Mouse (Mus musculus): ENCODE data around the gene St14. TPM values are rescaled to one million over a fixed set of nuclear protein-coding genes. Genes with fewer than 3 reads are reported as not detected.

Gene St14
- polyA plus RNA-seq, 1 experiment = 279 TPM

- peaks cover 21% of the 10 kb centered on the region for H3K4me1 ChIP-seq (ENCODE audit: control insufficient read depth, insufficient read depth, insufficient read length, low read length)
Observed at GRCm38 (mm10) chr9:31145272-31145925, 13.7 kb upstream of the St14 start.

DNA sequence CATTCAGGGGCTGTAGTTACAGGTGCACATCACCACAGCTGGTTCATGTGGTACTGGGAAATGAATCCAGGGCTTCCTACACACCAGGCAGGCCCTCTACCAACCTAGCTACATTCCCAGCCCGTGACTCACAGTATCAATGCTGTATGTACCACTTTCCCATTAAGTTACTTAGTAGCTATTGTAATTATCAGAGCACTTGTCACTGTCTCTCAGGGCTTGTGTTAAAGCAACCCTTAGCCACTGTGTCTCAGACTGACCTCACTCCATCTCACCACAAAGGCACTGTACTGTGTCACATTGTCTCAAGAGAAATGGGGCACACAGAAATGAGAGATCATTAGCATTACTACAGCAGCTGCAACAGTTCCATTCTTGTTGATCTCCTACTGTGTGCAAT is 11.3 kb upstream of the St14 start:
- H3K4me1 ChIP-seq (ENCODE audit: control insufficient read depth, insufficient read depth, insufficient read length, low read length) = peaks cover 15% of the 10 kb centered on the region
- no peaks in the 10 kb centered on the region for H3K36me3 ChIP-seq (ENCODE audit: control insufficient read depth, insufficient read depth, low read length)
- H3K27ac ChIP-seq (ENCODE audit: insufficient read depth, low read depth, low read length) = no peak overlapping the region
- 82% methylated on average over 1 of the region's 1 CpGs for WGBS
- H3K4me3 ChIP-seq (ENCODE audit: low read depth, low read length) = no peak overlapping the region
- H3K27me3 ChIP-seq (ENCODE audit: control insufficient read depth, insufficient read depth, low read length) = no peaks in the 10 kb centered on the region
- no peak for TF ChIP-seq CTCF (IDR thresholded peaks at IDR 0.05; ENCODE audit: extremely low read depth, insufficient read length, insufficient replicate concordance, low read depth, low read length)
- TF ChIP-seq POLR2A (IDR thresholded peaks at IDR 0.05; ENCODE audit: low read depth, low read length) = no peak

More at GRCm38 (mm10) chr9:31145272-31145925, 13.7 kb upstream of the St14 start:
- 42% methylated on average over 7 of the region's 7 CpGs for WGBS
- H3K27ac ChIP-seq (ENCODE audit: insufficient read depth, low read depth, low read length) = peak overlapping the region; percentile 86
- H3K36me3 ChIP-seq (ENCODE audit: control insufficient read depth, insufficient read depth, low read length) = peaks cover 8% of the 10 kb centered on the region
- no peaks in the 10 kb centered on the region for H3K27me3 ChIP-seq (ENCODE audit: control insufficient read depth, insufficient read depth, low read length)
- no peak overlapping the region for H3K4me3 ChIP-seq (ENCODE audit: low read depth, low read length)
- TF ChIP-seq POLR2A (IDR thresholded peaks at IDR 0.05; ENCODE audit: low read depth, low read length) (no peak), CTCF (IDR thresholded peaks at IDR 0.05; ENCODE audit: extremely low read depth, insufficient read length, insufficient replicate concordance, low read depth, low read length) (no peak)

GRCm38 (mm10) chr9:31133131-31133530 is 1.5 kb upstream of the St14 start:
- WGBS = 77% methylated on average over 5 of the region's 5 CpGs
- Histone ChIP-seq H3K27ac (ENCODE audit: insufficient read depth, low read depth, low read length) (no peak overlapping the region), H3K4me1 (ENCODE audit: control insufficient read depth, insufficient read depth, insufficient read length, low read length) (peaks cover 16% of the 10 kb centered on the region; the same call in 1 of the 2 replicates), H3K36me3 (ENCODE audit: control insufficient read depth, insufficient read depth, low read length) (peaks cover 3% of the 10 kb centered on the region; the same call in 1 of the 2 replicates), H3K4me3 (ENCODE audit: low read depth, low read length) (no peak overlapping the region), H3K27me3 (ENCODE audit: control insufficient read depth, insufficient read depth, low read length) (no peaks in the 10 kb centered on the region)
- no peak for TF ChIP-seq CTCF (IDR thresholded peaks at IDR 0.05; ENCODE audit: extremely low read depth, insufficient read length, insufficient replicate concordance, low read depth, low read length)
- TF ChIP-seq POLR2A (IDR thresholded peaks at IDR 0.05; ENCODE audit: low read depth, low read length) = no peak

DNA sequence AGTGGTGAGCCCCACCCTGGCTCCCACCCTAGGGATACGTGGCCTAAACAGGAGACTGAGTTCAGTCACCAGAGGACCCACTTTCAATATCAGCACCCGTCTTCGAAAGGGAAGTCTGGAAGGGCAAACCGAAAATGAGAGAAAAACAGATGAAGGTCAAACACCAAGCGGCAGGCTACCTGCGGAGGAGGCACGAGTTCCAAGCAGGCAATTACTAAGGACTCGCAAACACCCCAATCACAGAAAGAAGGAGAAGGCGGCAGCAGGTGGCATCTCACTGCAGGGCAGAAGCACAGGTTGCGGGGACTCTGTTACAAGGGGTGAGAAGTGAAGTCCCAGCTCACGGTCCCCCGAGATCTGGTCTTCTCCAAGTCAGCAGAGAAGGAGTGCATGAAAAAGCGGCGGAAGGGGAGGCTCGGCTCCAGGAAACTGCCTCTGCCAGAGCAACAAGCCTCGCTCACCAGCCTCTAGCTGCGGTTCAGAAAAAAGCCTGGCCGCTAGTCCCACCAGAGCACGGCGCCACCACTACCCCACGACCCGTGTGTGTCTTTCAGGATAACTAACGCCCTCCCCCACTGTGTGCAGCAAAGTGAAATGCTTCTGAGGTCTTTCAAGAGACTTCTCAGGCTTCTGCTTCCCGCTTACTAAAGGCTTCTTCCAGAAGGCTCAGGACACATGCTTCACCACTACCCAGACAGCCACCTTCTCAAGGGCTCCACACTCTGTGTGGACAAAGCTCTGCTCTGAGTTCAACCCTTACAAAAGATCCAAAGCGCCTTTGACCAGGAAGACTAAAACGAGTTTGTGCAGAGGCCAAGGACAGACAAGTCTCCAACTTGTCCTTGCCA is 1.1 kb downstream of the St14 start:
- TF ChIP-seq CTCF (IDR thresholded peaks at IDR 0.05; ENCODE audit: extremely low read depth, insufficient read length, insufficient replicate concordance, low read depth, low read length) = no peak
- TF ChIP-seq POLR2A (IDR thresholded peaks at IDR 0.05; ENCODE audit: low read depth, low read length) = 0 out of 2 replicates have a peak, but pooled peaks have one; percentile 22
- H3K36me3 ChIP-seq (ENCODE audit: control insufficient read depth, insufficient read depth, low read length) = peaks cover 6% of the 10 kb centered on the region; the same call in 1 of the 2 replicates
- under 1% methylated on average over 26 of the region's 26 CpGs for WGBS
- H3K27me3 ChIP-seq (ENCODE audit: control insufficient read depth, insufficient read depth, low read length) = no peaks in the 10 kb centered on the region
- peaks cover 28% of the 10 kb centered on the region; the same call in 1 of the 2 replicates for H3K4me1 ChIP-seq (ENCODE audit: control insufficient read depth, insufficient read depth, insufficient read length, low read length)
- H3K27ac ChIP-seq (ENCODE audit: insufficient read depth, low read depth, low read length) = peak overlapping the region; percentile 86
- peak overlapping the region; percentile 67 for H3K4me3 ChIP-seq (ENCODE audit: low read depth, low read length)

DNA sequence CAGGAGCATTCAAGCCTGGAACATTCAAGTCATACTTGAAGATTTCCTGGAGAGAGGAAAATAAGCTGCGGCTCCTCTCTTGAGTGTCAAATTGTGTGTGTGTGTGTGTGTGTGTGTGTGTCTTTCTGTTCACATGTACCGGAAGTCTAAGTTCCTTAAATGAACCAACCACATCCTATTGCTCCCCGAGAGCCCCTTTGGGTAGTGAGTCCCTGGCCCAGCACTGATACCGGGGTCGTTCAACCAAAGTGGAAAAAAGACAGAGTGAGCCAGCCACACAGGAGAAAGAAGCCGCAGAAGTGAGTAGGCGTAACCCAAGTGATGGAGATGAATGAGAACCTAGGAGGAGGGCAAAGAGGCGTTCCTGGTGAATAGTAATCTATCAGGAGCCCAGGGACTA is 1.7 kb downstream of the St14 start:
- WGBS = 18% methylated on average over 8 of the region's 8 CpGs
- peak overlapping the region; percentile 67 for H3K4me3 ChIP-seq (ENCODE audit: low read depth, low read length)
- no peak for TF ChIP-seq POLR2A (IDR thresholded peaks at IDR 0.05; ENCODE audit: low read depth, low read length)
- TF ChIP-seq CTCF (IDR thresholded peaks at IDR 0.05; ENCODE audit: extremely low read depth, insufficient read length, insufficient replicate concordance, low read depth, low read length) = no peak
- H3K4me1 ChIP-seq (ENCODE audit: control insufficient read depth, insufficient read depth, insufficient read length, low read length) = peaks cover 28% of the 10 kb centered on the region; the same call in 1 of the 2 replicates
- H3K36me3 ChIP-seq (ENCODE audit: control insufficient read depth, insufficient read depth, low read length) = peaks cover 7% of the 10 kb centered on the region; the same call in 1 of the 2 replicates
- H3K27ac ChIP-seq (ENCODE audit: insufficient read depth, low read depth, low read length) = peak overlapping the region; percentile 86
- no peaks in the 10 kb centered on the region for H3K27me3 ChIP-seq (ENCODE audit: control insufficient read depth, insufficient read depth, low read length)

- TF ChIP-seq CTCF (IDR thresholded peaks at IDR 0.05; ENCODE audit: extremely low read depth, insufficient read length, insufficient replicate concordance, low read depth, low read length) = no peak
- no peak for TF ChIP-seq POLR2A (IDR thresholded peaks at IDR 0.05; ENCODE audit: low read depth, low read length)
- peak overlapping the region; percentile 5; the same call in 1 of the 2 replicates for H3K4me3 ChIP-seq (ENCODE audit: low read depth, low read length)
- WGBS = 45% methylated on average over 12 of the region's 12 CpGs
- peaks cover 9% of the 10 kb centered on the region; the same call in 1 of the 2 replicates for H3K36me3 ChIP-seq (ENCODE audit: control insufficient read depth, insufficient read depth, low read length)
- peaks cover 28% of the 10 kb centered on the region; the same call in 1 of the 2 replicates for H3K4me1 ChIP-seq (ENCODE audit: control insufficient read depth, insufficient read depth, insufficient read length, low read length)
- peak overlapping the region; percentile 61 for H3K27ac ChIP-seq (ENCODE audit: insufficient read depth, low read depth, low read length)
- no peaks in the 10 kb centered on the region for H3K27me3 ChIP-seq (ENCODE audit: control insufficient read depth, insufficient read depth, low read length)
Observed at GRCm38 (mm10) chr9:31127876-31128465, 3.7 kb downstream of the St14 start.
